Mouse (Mus musculus) bone marrow macrophage, adult 2 months (primary cell): ENCODE data around the gene Tagln3.

Experiments used
- CTCF ChIP-seq: IDR thresholded peaks from 2 replicates; pipeline ENCODE4 v1.5.1; 2012; ENCODE audit warnings: low read depth, mild to moderate bottlenecking, low read length, moderate library complexity
- POLR2A ChIP-seq: IDR thresholded peaks from 2 replicates; pipeline ENCODE4 v1.6.1; 2012; ENCODE audit warnings: mild to moderate bottlenecking, low read depth, low read length, borderline replicate concordance

- TF ChIP-seq CTCF (no peak), POLR2A (no peak)
Observed at GRCm38 (mm10) chr16:45692851-45693250, 31.6 kb downstream of the Tagln3 start.
